ENCODE assay signal across 10 mouse cellular contexts in genomic region chr8:84729921-84730362, GRCm38 (mm10). TPM values are rescaled to one million over a fixed set of nuclear protein-coding genes. Genes with fewer than 3 reads are reported as not detected.
DNase-seq lines count a peak whose midpoint lies in the region; ATAC-seq lines count a peak whose summit lies in the region.
"Had no signal": no experiment of that assay in that cellular context is flagged by ENCODE, and none has a peak within 500 bp of the region (broad histone marks: within the 10 kb centered on the region; RNA-seq: fewer than 3 reads in every experiment).

No protein-coding gene starts in this region.

- 89% methylated on average over 16 of the region's 16 CpGs for WGBS in intestine, embryonic 15.5 days
- WGBS in intestine, embryonic 16.5 days, result 86% methylated on average over 16 of the region's 16 CpGs
- WGBS in heart, embryonic 13.5 days, result 83% methylated on average over 16 of the region's 16 CpGs
- WGBS in liver, embryonic 11.5 days, result 81% methylated on average over 16 of the region's 16 CpGs

- no peak overlapping the region for H3K4me2 ChIP-seq in intestine, embryonic 15.5 days (replicated peaks)
- no peak overlapping the region for H3K4me2 ChIP-seq in intestine, embryonic 16.5 days (ENCODE audit: low read depth, low read length)
- H3K4me2 ChIP-seq in heart, embryonic 13.5 days, result peak overlapping the region; percentile 43
- peak overlapping the region; percentile 55 for H3K4me2 ChIP-seq in liver, embryonic 11.5 days

- peak; percentile 76 for DNase-seq in cerebellum, adult 9-10 months
- DNase-seq in liver, embryonic 11.5 days (ENCODE audit: low spot score), result no peak
- DNase-seq in skeletal muscle tissue, adult 2 months (ENCODE audit: low read depth, low spot score), result peak; percentile 68
- DNase-seq in spleen, postnatal 36 days (ENCODE audit: low spot score in 2 of 2), result no peak
- no peak for DNase-seq in frontal cortex, postnatal 25 days (ENCODE audit: low spot score in 2 of 2)

- 0 out of 2 replicates have a peak overlapping the region, but pooled peaks have one; percentile 41 for H3K27ac ChIP-seq in intestine, embryonic 15.5 days
- no peak overlapping the region for H3K27ac ChIP-seq in intestine, embryonic 16.5 days (ENCODE audit: low read length)
- peak overlapping the region; percentile 91 for H3K27ac ChIP-seq in heart, embryonic 13.5 days (replicated peaks)
- peak overlapping the region; percentile 99 for H3K27ac ChIP-seq in liver, embryonic 11.5 days (ENCODE audit: low read depth, low read length)
- H3K27ac ChIP-seq: kidney, postnatal 0 days had no signal

- H3K27me3 ChIP-seq in intestine, embryonic 15.5 days (replicated peaks), result 0 out of 2 replicates have a peak, but pooled peaks cover 4% of the 10 kb centered on the region
- no peaks in the 10 kb centered on the region for H3K27me3 ChIP-seq in intestine, embryonic 16.5 days (replicated peaks; ENCODE audit: control insufficient read depth, insufficient read depth, low read length)
- H3K27me3 ChIP-seq in heart, embryonic 13.5 days (replicated peaks), result no peaks in the 10 kb centered on the region
- peaks cover 17% of the 10 kb centered on the region for H3K27me3 ChIP-seq in liver, embryonic 11.5 days (replicated peaks; ENCODE audit: control insufficient read depth, insufficient read depth, low read length)
- H3K27me3 ChIP-seq: Patski had no signal

- no peaks in the 10 kb centered on the region for H3K9me3 ChIP-seq in intestine, embryonic 15.5 days
- H3K9me3 ChIP-seq in intestine, embryonic 16.5 days (ENCODE audit: control insufficient read depth, low read length), result no peaks in the 10 kb centered on the region
- H3K9me3 ChIP-seq in heart, embryonic 13.5 days, result no peaks in the 10 kb centered on the region
- no peaks in the 10 kb centered on the region for H3K9me3 ChIP-seq in liver, embryonic 11.5 days (ENCODE audit: control insufficient read depth, low read length)

- no peak for ATAC-seq in intestine, embryonic 15.5 days
- no peak for ATAC-seq in intestine, embryonic 16.5 days
- no peak for ATAC-seq in heart, embryonic 13.5 days (ENCODE audit: extremely low read depth, insufficient number of reproducible peaks, low FRiP score, low TSS enrichment)
- no peak for ATAC-seq in liver, embryonic 11.5 days (replicated peaks; ENCODE audit: low FRiP score)
- ATAC-seq: Patski had no signal

- no peaks in the 10 kb centered on the region for H3K36me3 ChIP-seq in intestine, embryonic 15.5 days
- no peaks in the 10 kb centered on the region for H3K36me3 ChIP-seq in intestine, embryonic 16.5 days (ENCODE audit: control insufficient read depth, insufficient read depth, low read length)
- H3K36me3 ChIP-seq in heart, embryonic 13.5 days, result peaks cover 26% of the 10 kb centered on the region
- no peaks in the 10 kb centered on the region; the same call in 1 of the 2 replicates for H3K36me3 ChIP-seq in liver, embryonic 11.5 days (ENCODE audit: control insufficient read depth, insufficient read depth, low read length)

- H3K4me1 ChIP-seq in intestine, embryonic 15.5 days (replicated peaks), result peaks cover 42% of the 10 kb centered on the region
- H3K4me1 ChIP-seq in intestine, embryonic 16.5 days (ENCODE audit: control insufficient read depth, insufficient read depth, low read length), result peaks cover 42% of the 10 kb centered on the region
- H3K4me1 ChIP-seq in heart, embryonic 13.5 days, result peaks cover 99% of the 10 kb centered on the region
- peaks cover 81% of the 10 kb centered on the region for H3K4me1 ChIP-seq in liver, embryonic 11.5 days (replicated peaks; ENCODE audit: control insufficient read depth, insufficient read depth, low read length)

- no peak overlapping the region for H3K4me3 ChIP-seq in intestine, embryonic 15.5 days (replicated peaks)
- no peak overlapping the region for H3K4me3 ChIP-seq in intestine, embryonic 16.5 days (ENCODE audit: low read length)
- no peak overlapping the region for H3K4me3 ChIP-seq in heart, embryonic 13.5 days
- peak overlapping the region; percentile 1; the same call in 1 of the 2 replicates for H3K4me3 ChIP-seq in liver, embryonic 11.5 days (ENCODE audit: low read depth, low read length)

- H3K9ac ChIP-seq in intestine, embryonic 15.5 days, result no peak overlapping the region
- no peak overlapping the region for H3K9ac ChIP-seq in intestine, embryonic 16.5 days (ENCODE audit: low read depth, low read length)
- peak overlapping the region; percentile 58 for H3K9ac ChIP-seq in heart, embryonic 13.5 days
- peak overlapping the region; percentile 59 for H3K9ac ChIP-seq in liver, embryonic 11.5 days (ENCODE audit: low read depth, low read length)

RNA-seq across cellular contexts. Expression of gene G430095P16Rik, which starts 7.1 kb away (rescaled TPM):
- 3.1 and 3.7 TPM in 2 replicates for polyA plus RNA-seq in intestine, embryonic 15.5 days (2015; fragmentation: Nextera tagmentation; extraction: Ambion mirVana)
- polyA plus RNA-seq in intestine, embryonic 16.5 days (2015; fragmentation: Nextera tagmentation; extraction: Ambion mirVana), result 2.0 and 2.6 TPM in 2 replicates
- 7.8 and 8.9 TPM in 2 replicates for polyA plus RNA-seq in heart, embryonic 13.5 days (2015; fragmentation: Nextera tagmentation; extraction: Ambion mirVana)
- polyA plus RNA-seq in liver, embryonic 11.5 days (2014; fragmentation: Nextera tagmentation; extraction: Ambion mirVana), result 11.8 and 12.3 TPM in 2 replicates

RNA-seq across cellular contexts. Expression of gene Lyl1, which starts 28.7 kb away (rescaled TPM):
- polyA plus RNA-seq in intestine, embryonic 15.5 days (2015; fragmentation: Nextera tagmentation; extraction: Ambion mirVana), result 5.1 and 5.5 TPM in 2 replicates
- 4.9 and 5.0 TPM in 2 replicates for polyA plus RNA-seq in intestine, embryonic 16.5 days (2015; fragmentation: Nextera tagmentation; extraction: Ambion mirVana)
- polyA plus RNA-seq in heart, embryonic 13.5 days (2015; fragmentation: Nextera tagmentation; extraction: Ambion mirVana), result 15.4 and 17.1 TPM in 2 replicates
- 67.9 and 68.6 TPM in 2 replicates for polyA plus RNA-seq in liver, embryonic 11.5 days (2014; fragmentation: Nextera tagmentation; extraction: Ambion mirVana)

RNA-seq across cellular contexts. Expression of gene Nacc1, which starts 42.3 kb away (rescaled TPM):
- 14.8 and 17.0 TPM in 2 replicates for polyA plus RNA-seq in intestine, embryonic 15.5 days (2015; fragmentation: Nextera tagmentation; extraction: Ambion mirVana)
- polyA plus RNA-seq in intestine, embryonic 16.5 days (2015; fragmentation: Nextera tagmentation; extraction: Ambion mirVana), result 11.0 and 14.8 TPM in 2 replicates
- polyA plus RNA-seq in heart, embryonic 13.5 days (2015; fragmentation: Nextera tagmentation; extraction: Ambion mirVana), result 15.1 and 15.7 TPM in 2 replicates
- 23.0 and 25.2 TPM in 2 replicates for polyA plus RNA-seq in liver, embryonic 11.5 days (2014; fragmentation: Nextera tagmentation; extraction: Ambion mirVana)

RNA-seq across cellular contexts. Expression of gene Trmt1, which starts 43.8 kb away (rescaled TPM):
- 59.9 and 68.3 TPM in 2 replicates for polyA plus RNA-seq in intestine, embryonic 15.5 days (2015; fragmentation: Nextera tagmentation; extraction: Ambion mirVana)
- polyA plus RNA-seq in intestine, embryonic 16.5 days (2015; fragmentation: Nextera tagmentation; extraction: Ambion mirVana), result 60.0 and 67.1 TPM in 2 replicates
- polyA plus RNA-seq in heart, embryonic 13.5 days (2015; fragmentation: Nextera tagmentation; extraction: Ambion mirVana), result 47.6 and 51.6 TPM in 2 replicates
- 94.1 and 95.6 TPM in 2 replicates for polyA plus RNA-seq in liver, embryonic 11.5 days (2014; fragmentation: Nextera tagmentation; extraction: Ambion mirVana)

Comparison
In these comparisons a context has a peak if more than half of its experiments do, and no peak if none do; other contexts are left out.
1. H3K4me2 ChIP-seq: peak in heart, embryonic 13.5 days (single experiment) and liver, embryonic 11.5 days (single experiment); none in intestine, embryonic 15.5 days (single experiment) and intestine, embryonic 16.5 days (single experiment).
2. H3K9ac ChIP-seq: peak in heart, embryonic 13.5 days (single experiment) and liver, embryonic 11.5 days (single experiment); none in intestine, embryonic 15.5 days (single experiment) and intestine, embryonic 16.5 days (single experiment).
3. DNase-seq: peak in cerebellum, adult 9-10 months (single experiment) and skeletal muscle tissue, adult 2 months (single experiment); none in liver, embryonic 11.5 days (single experiment), spleen, postnatal 36 days (0 of 2) and frontal cortex, postnatal 25 days (0 of 2).